ENCODE assay signal across 25 mouse cellular contexts in the genomic region with DNA sequence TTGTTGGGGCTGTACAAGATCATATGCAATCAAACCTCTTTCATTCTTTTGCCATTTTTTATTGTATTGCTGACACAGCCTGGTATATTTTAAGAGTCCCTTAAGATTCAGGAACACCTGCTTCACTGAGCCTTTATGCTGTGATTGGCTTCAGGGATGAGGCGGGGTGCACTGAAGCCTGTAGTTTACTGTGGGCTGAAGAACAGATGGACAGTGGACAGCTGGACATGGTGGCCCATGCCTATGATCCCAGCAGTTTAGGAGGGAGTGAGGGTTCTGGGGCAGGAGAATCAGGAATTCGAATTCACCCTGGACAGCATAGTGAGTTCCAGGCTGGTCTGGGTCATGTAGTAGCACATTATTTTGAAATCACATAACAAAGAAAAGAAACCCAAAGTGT.
"Had no signal": no experiment of that assay in that cellular context is flagged by ENCODE, and none has a peak within 500 bp of the region (broad histone marks: within the 10 kb centered on the region; RNA-seq: fewer than 3 reads in every experiment).

No protein-coding gene starts in this region.

- H3K4me3 ChIP-seq: heart, embryonic 10.5 days; heart, embryonic 13.5 days; heart, embryonic 15.5 days; hindbrain, embryonic 13.5 days; hindbrain, embryonic 15.5 days; kidney, embryonic 15.5 days; limb, embryonic 13.5 days; limb, embryonic 15.5 days; liver, embryonic 12.5 days had no signal

- H3K36me3 ChIP-seq: heart, embryonic 10.5 days; heart, embryonic 13.5 days; heart, embryonic 15.5 days; hindbrain, embryonic 13.5 days; hindbrain, embryonic 15.5 days; kidney, embryonic 15.5 days; limb, embryonic 13.5 days; limb, embryonic 15.5 days; liver, embryonic 12.5 days had no signal

- DNase-seq: forebrain, postnatal 0 days; gastrocnemius, postnatal 14 days; gastrocnemius, postnatal 36 days; heart, adult 18-20 months; heart, postnatal 14 days; heart, postnatal 36 days; kidney, adult 11 months; kidney, adult 2 months; kidney, adult 9 months; kidney, postnatal 14 days; kidney, postnatal 36 days; layer of hippocampus, postnatal 36 days; left cerebral cortex, postnatal 4 days had no signal

- ATAC-seq: forebrain, postnatal 0 days; hindbrain, postnatal 0 days; intestine, embryonic 16.5 days; liver, embryonic 12.5 days had no signal

- H3K27ac ChIP-seq: heart, embryonic 10.5 days; heart, embryonic 13.5 days; heart, embryonic 15.5 days; hindbrain, embryonic 13.5 days; hindbrain, embryonic 15.5 days; hindbrain, postnatal 0 days; kidney, embryonic 15.5 days; kidney, postnatal 0 days; limb, embryonic 13.5 days; limb, embryonic 15.5 days; liver, embryonic 12.5 days had no signal

- H3K4me2 ChIP-seq: heart, embryonic 13.5 days; heart, embryonic 15.5 days; hindbrain, embryonic 13.5 days; hindbrain, embryonic 15.5 days; kidney, embryonic 15.5 days; limb, embryonic 13.5 days; limb, embryonic 15.5 days; liver, embryonic 12.5 days had no signal

- H3K9ac ChIP-seq: forebrain, postnatal 0 days; heart, embryonic 13.5 days; heart, embryonic 15.5 days; hindbrain, embryonic 13.5 days; hindbrain, embryonic 15.5 days; kidney, embryonic 15.5 days; limb, embryonic 13.5 days; limb, embryonic 15.5 days; liver, embryonic 12.5 days had no signal

- H3K9me3 ChIP-seq: heart, embryonic 10.5 days; heart, embryonic 13.5 days; heart, embryonic 15.5 days; hindbrain, embryonic 13.5 days; hindbrain, embryonic 15.5 days; kidney, embryonic 15.5 days; limb, embryonic 13.5 days; limb, embryonic 15.5 days; liver, embryonic 12.5 days had no signal

- H3K27me3 ChIP-seq: heart, embryonic 13.5 days; heart, embryonic 15.5 days; hindbrain, embryonic 13.5 days; hindbrain, embryonic 15.5 days; kidney, embryonic 15.5 days; limb, embryonic 13.5 days; limb, embryonic 15.5 days; liver, embryonic 12.5 days had no signal

- H3K4me1 ChIP-seq: limb, embryonic 13.5 days; limb, embryonic 15.5 days; liver, embryonic 12.5 days had no signal
